Comparison of ENCODE assay signal across 31 mouse cellular contexts in the genomic region with DNA sequence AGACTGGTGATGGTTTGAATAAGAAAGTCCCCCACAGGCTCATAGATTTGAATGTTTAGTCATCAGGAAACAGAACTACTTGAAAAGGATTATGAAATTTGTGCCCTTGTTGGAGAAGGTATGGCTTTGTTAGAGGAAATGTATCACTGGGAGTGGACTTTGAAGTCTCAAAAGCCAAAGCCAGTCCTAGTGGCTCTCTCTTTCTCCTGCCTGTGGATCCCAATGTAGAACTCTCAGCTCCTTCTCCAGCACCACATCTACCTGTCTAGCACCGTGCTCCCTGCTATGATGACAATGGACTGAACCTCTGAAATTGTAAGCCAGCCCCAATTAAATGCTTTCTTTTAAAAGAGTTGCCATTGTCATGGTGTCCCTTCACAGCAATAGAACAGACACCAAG.
"Had no signal": no experiment of that assay in that cellular context is flagged by ENCODE, and none has a peak within 500 bp of the region (broad histone marks: within the 10 kb centered on the region; RNA-seq: fewer than 3 reads in every experiment).

No protein-coding gene starts in this region.

- H3K9me3 ChIP-seq: limb, embryonic 10.5 days; limb, embryonic 12.5 days; limb, embryonic 13.5 days; limb, embryonic 15.5 days; liver, embryonic 12.5 days; liver, embryonic 13.5 days; liver, embryonic 15.5 days; lung, embryonic 15.5 days; midbrain, embryonic 12.5 days; midbrain, embryonic 13.5 days; midbrain, embryonic 15.5 days; neural tube, embryonic 12.5 days had no signal

- H3K4me3 ChIP-seq: left cerebral cortex, adult 2 months; limb, embryonic 10.5 days; limb, embryonic 12.5 days; limb, embryonic 13.5 days; limb, embryonic 15.5 days; liver, embryonic 12.5 days; liver, embryonic 13.5 days; liver, embryonic 15.5 days; lung, embryonic 15.5 days; megakaryocyte, embryonic 14.5 days; midbrain, embryonic 12.5 days; midbrain, embryonic 13.5 days; midbrain, embryonic 15.5 days; myocyte; neural tube, embryonic 12.5 days had no signal

- H3K4me2 ChIP-seq: limb, embryonic 12.5 days; limb, embryonic 13.5 days; limb, embryonic 15.5 days; liver, embryonic 11.5 days; liver, embryonic 12.5 days; liver, embryonic 13.5 days; liver, embryonic 15.5 days; lung, embryonic 14.5 days; lung, embryonic 15.5 days; midbrain, embryonic 12.5 days; midbrain, embryonic 13.5 days; midbrain, embryonic 15.5 days; neural tube, embryonic 12.5 days had no signal

- H3K27me3 ChIP-seq: limb, embryonic 12.5 days; limb, embryonic 13.5 days; limb, embryonic 15.5 days; liver, embryonic 12.5 days; liver, embryonic 13.5 days; liver, embryonic 15.5 days; lung, embryonic 15.5 days; megakaryocyte, embryonic 14.5 days; midbrain, embryonic 12.5 days; midbrain, embryonic 13.5 days; midbrain, embryonic 15.5 days; neural tube, embryonic 12.5 days had no signal

- H3K9ac ChIP-seq: limb, embryonic 12.5 days; limb, embryonic 13.5 days; limb, embryonic 15.5 days; liver, embryonic 12.5 days; liver, embryonic 13.5 days; liver, embryonic 14.5 days; liver, embryonic 15.5 days; liver, postnatal 0 days; lung, embryonic 14.5 days; lung, embryonic 15.5 days; midbrain, embryonic 12.5 days; midbrain, embryonic 13.5 days; midbrain, embryonic 15.5 days; neural tube, embryonic 12.5 days had no signal

- ATAC-seq: liver, embryonic 12.5 days; liver, postnatal 0 days; lung, postnatal 0 days; midbrain, embryonic 13.5 days; midbrain, embryonic 15.5 days; midbrain, embryonic 16.5 days had no signal

- H3K36me3 ChIP-seq: limb, embryonic 10.5 days; limb, embryonic 12.5 days; limb, embryonic 13.5 days; limb, embryonic 15.5 days; liver, embryonic 12.5 days; liver, embryonic 13.5 days; liver, embryonic 15.5 days; lung, embryonic 15.5 days; midbrain, embryonic 12.5 days; midbrain, embryonic 13.5 days; midbrain, embryonic 15.5 days; neural tube, embryonic 12.5 days had no signal

- H3K4me1 ChIP-seq: limb, embryonic 10.5 days; limb, embryonic 12.5 days; limb, embryonic 13.5 days; liver, embryonic 15.5 days; midbrain, embryonic 12.5 days; midbrain, embryonic 13.5 days; midbrain, embryonic 15.5 days; neural tube, embryonic 12.5 days had no signal

- H3K27ac ChIP-seq: left cerebral cortex, adult 2 months; limb, embryonic 10.5 days; limb, embryonic 12.5 days; limb, embryonic 13.5 days; limb, embryonic 15.5 days; liver, embryonic 12.5 days; liver, embryonic 13.5 days; liver, embryonic 14.5 days; liver, embryonic 15.5 days; lung, embryonic 15.5 days; macrophage; midbrain, embryonic 12.5 days; midbrain, embryonic 13.5 days; midbrain, embryonic 15.5 days; neural tube, embryonic 12.5 days had no signal

- DNase-seq: left cerebral cortex, postnatal 4 days; liver; liver, embryonic 13.5 days; liver, postnatal 0 days; lung, adult 18-20 months; lung, adult 2 months; lung, embryonic 14.5 days; lung, postnatal 10 days; lung, postnatal 14 days; lung, postnatal 36 days; lung, postnatal 4 days; midbrain, embryonic 14.5 days had no signal
